Mouse (Mus musculus) lung, postnatal 0 days (tissue): Measurements from ENCODE around the gene Akap5. TPM values are rescaled to one million over a fixed set of nuclear protein-coding genes. Genes with fewer than 3 reads are reported as not detected.

Source experiments
- ATAC-seq: fragments of 200-750 bp; cut with Nextera tagmentation; 2 replicates; pipeline ENCODE4 v1.8.0; 2017; ENCODE audit warnings: moderate library complexity
- DNase-seq: peaks from one replicate; pipeline ENCODE4 v3.0.0-alpha.2; 2016; ENCODE audit warnings: low spot score
- H3K27ac ChIP-seq: fragments of 300-500 bp; sonication (generic); 2 replicates; pipeline ENCODE4 v1.5.1; 2014; ENCODE audit warnings: antibody characterized with exemption, mild to moderate bottlenecking, low read length, mixed read lengths
- H3K27me3 ChIP-seq: fragments of 300-500 bp; sonication (generic); replicated peaks from 2 replicates; pipeline ENCODE4 v1.6.1; 2014; ENCODE audit warnings: low read length, mixed read lengths; ENCODE audit not compliant: insufficient read depth
- H3K36me3 ChIP-seq: fragments of 300-500 bp; sonication (generic); 2 replicates; pipeline ENCODE4 v1.6.1; 2014; ENCODE audit warnings: low read length, mixed read lengths; ENCODE audit not compliant: insufficient read depth
- H3K4me1 ChIP-seq: fragments of 300-500 bp; sonication (generic); 2 replicates; pipeline ENCODE4 v1.6.1; 2014; ENCODE audit warnings: antibody characterized with exemption, low read depth, low read length, mixed read lengths; ENCODE audit not compliant: insufficient read depth
- H3K4me2 ChIP-seq: fragments of 300-500 bp; sonication (generic); replicated peaks from 2 replicates; pipeline ENCODE4 v1.6.1; 2014; ENCODE audit warnings: low read depth, mild to moderate bottlenecking, low read length, moderate library complexity, mixed read lengths
- H3K4me3 ChIP-seq: fragments of 300-500 bp; sonication (generic); 2 replicates; pipeline ENCODE4 v1.5.1; 2014; ENCODE audit warnings: low read depth, low read length
- H3K9ac ChIP-seq: fragments of 300-500 bp; sonication (generic); replicated peaks from 2 replicates; pipeline ENCODE4 v1.6.1; 2014; ENCODE audit warnings: low read depth, mild to moderate bottlenecking
- H3K9me3 ChIP-seq: fragments of 300-500 bp; sonication (generic); 2 replicates; pipeline ENCODE4 v1.6.1; 2016; ENCODE audit warnings: low read length, mixed read lengths
- CTCF ChIP-seq: IDR thresholded peaks from 2 replicates; pipeline ENCODE4 v1.5.1; 2016; ENCODE audit warnings: antibody characterized with exemption, mild to moderate bottlenecking
- EP300 ChIP-seq: IDR thresholded peaks from 2 replicates; pipeline ENCODE4 v1.6.1; 2016; ENCODE audit warnings: antibody characterized with exemption, mild to moderate bottlenecking, control low read depth
- WGBS: fragments of 180-500 bp; shearing (Covaris S2); extraction: QIAGEN DNeasy Blood & Tissue Kit; methylation state at CpG from one replicate; pipeline ENCODE4 v1.1.7; 2014; 5-methylcytosine and 5-hydroxymethylcytosine counted together
- polyA plus RNA-seq: library from polyadenylated mRNA; unstranded; fragments of >200 nt; fragmentation: Nextera tagmentation; extraction: Ambion mirVana; gene quantifications from 2 replicates; pipeline ENCODE4 v1.2.1, GENCODE M21; 2015

The Akap5 gene
- 84.2 and 108 TPM in 2 replicates for polyA plus RNA-seq

- ATAC-seq (peak; percentile 90), DNase-seq (peak; percentile 56)
- peak within 1 kb of the TSS; percentile 82 for H3K27ac ChIP-seq
- WGBS, result 2% methylated on average over 48 of the region's 53 CpGs
- peak within 1 kb of the TSS; percentile 44 for H3K9ac ChIP-seq
- H3K4me2 ChIP-seq, result peak within 1 kb of the TSS; percentile 97
- H3K27me3 ChIP-seq, result no peaks in the 10 kb centered on the region
- no peak for TF ChIP-seq CTCF
- H3K9me3 ChIP-seq, result no peaks in the 10 kb centered on the region
- H3K4me1 ChIP-seq, result peaks cover 5% of the 10 kb centered on the region; the same call in 1 of the 2 replicates
- H3K36me3 ChIP-seq, result no peaks in the 10 kb centered on the region; the same call in 1 of the 2 replicates
- peak within 1 kb of the TSS; percentile 58 for H3K4me3 ChIP-seq
Observed at GRCm38 (mm10) chr12:76324679-76325431, at the start of gene Akap5. Akap5 (plus strand) TSS chr12:76324891.

GRCm38 (mm10) chr12:76278209-76278608 lies 46.5 kb upstream of the Akap5 start:
- WGBS, result 42% methylated on average over 6 of the region's 6 CpGs
- H3K9ac ChIP-seq, result no peak overlapping the region
- ATAC-seq (no peak), DNase-seq (no peak)
- H3K4me2 ChIP-seq, result no peak overlapping the region
- no peak overlapping the region for H3K4me3 ChIP-seq
- H3K4me1 ChIP-seq, result no peaks in the 10 kb centered on the region
- no peaks in the 10 kb centered on the region for H3K9me3 ChIP-seq
- no peak overlapping the region for H3K27ac ChIP-seq
- H3K27me3 ChIP-seq, result no peaks in the 10 kb centered on the region
- peaks cover under 1% of the 10 kb centered on the region for H3K36me3 ChIP-seq
- TF ChIP-seq EP300 (no peak), CTCF (no peak)

- DNase-seq, result no peak
- H3K4me2 ChIP-seq, result no peak overlapping the region
- H3K4me1 ChIP-seq, result no peaks in the 10 kb centered on the region
- no peak overlapping the region for H3K9ac ChIP-seq
- ATAC-seq, result no peak
- H3K4me3 ChIP-seq, result no peak overlapping the region
- no peaks in the 10 kb centered on the region for H3K9me3 ChIP-seq
- no peak overlapping the region for H3K27ac ChIP-seq
- H3K27me3 ChIP-seq, result no peaks in the 10 kb centered on the region
- H3K36me3 ChIP-seq, result peaks cover 10% of the 10 kb centered on the region
- WGBS, result 88% methylated on average over 9 of the region's 9 CpGs
- TF ChIP-seq CTCF, result no peak
- TF ChIP-seq EP300, result no peak
Observed at GRCm38 (mm10) chr12:76280556-76280955, 44.1 kb upstream of the Akap5 start.

- TF ChIP-seq EP300, result no peak
- TF ChIP-seq CTCF, result no peak
- WGBS, result 76% methylated on average over 2 of the region's 2 CpGs
- no peak for ATAC-seq
- no peak overlapping the region for H3K27ac ChIP-seq
- H3K4me1 ChIP-seq, result no peaks in the 10 kb centered on the region
- H3K4me2 ChIP-seq, result no peak overlapping the region
- no peaks in the 10 kb centered on the region for H3K9me3 ChIP-seq
- H3K4me3 ChIP-seq, result no peak overlapping the region
- H3K9ac ChIP-seq, result no peak overlapping the region
- H3K27me3 ChIP-seq, result no peaks in the 10 kb centered on the region
- peaks cover 12% of the 10 kb centered on the region for H3K36me3 ChIP-seq
- DNase-seq, result no peak
Observed at GRCm38 (mm10) chr12:76281111-76281660, 43.5 kb upstream of the Akap5 start.

- Histone ChIP-seq H3K9me3 (no peaks in the 10 kb centered on the region), H3K9ac (no peak overlapping the region), H3K4me3 (no peak overlapping the region), H3K4me1 (no peaks in the 10 kb centered on the region), H3K27ac (no peak overlapping the region), H3K27me3 (no peaks in the 10 kb centered on the region), H3K36me3 (peaks cover 12% of the 10 kb centered on the region), H3K4me2 (no peak overlapping the region)
- TF ChIP-seq EP300 (no peak), CTCF (no peak)
- DNase-seq (no peak), ATAC-seq (no peak)
- WGBS, result 47% methylated on average over 4 of the region's 4 CpGs
Observed at GRCm38 (mm10) chr12:76282132-76282531, 42.6 kb upstream of the Akap5 start.

GRCm38 (mm10) chr12:76282532-76283173 lies 42.0 kb upstream of the Akap5 start:
- ATAC-seq, result no peak
- Histone ChIP-seq H3K9me3 (no peaks in the 10 kb centered on the region), H3K4me3 (no peak overlapping the region), H3K4me1 (no peaks in the 10 kb centered on the region), H3K27me3 (no peaks in the 10 kb centered on the region), H3K27ac (no peak overlapping the region), H3K36me3 (peaks cover 12% of the 10 kb centered on the region), H3K9ac (no peak overlapping the region), H3K4me2 (no peak overlapping the region)
- DNase-seq, result no peak
- WGBS, result 95% methylated on average over 17 of the region's 17 CpGs
- TF ChIP-seq CTCF, result no peak
- TF ChIP-seq EP300, result no peak
